Mouse (Mus musculus) erythroblast, embryonic 14.5 days (primary cell): ENCODE data around the gene Spns3.

ENCODE experiments used
- GATA1 ChIP-seq: IDR thresholded peaks from 2 replicates; pipeline ENCODE4 v1.6.1; 2012; ENCODE audit warnings: low read length, inconsistent platforms, mixed read lengths
- TAL1 ChIP-seq: IDR thresholded peaks from 3 replicates; pipeline ENCODE4 v1.6.1; 2012; ENCODE audit warnings: low read length, inconsistent platforms, mixed read lengths

- TF ChIP-seq TAL1 (no peak), GATA1 (no peak)
These were observed 35.3 kb downstream of the Spns3 start for GRCm38 (mm10) chr11:72514967-72515366.
